Mouse (Mus musculus) G1E-ER4 (cell line): Measurements from ENCODE around the gene Mapk7. TPM values are rescaled to one million over a fixed set of nuclear protein-coding genes. Genes with fewer than 3 reads are reported as not detected.

ENCODE experiments used
- GATA1 ChIP-seq: IDR thresholded peaks from one replicate; pipeline ENCODE4 v1.8.0; 2012; ENCODE audit warnings: low read length, inconsistent platforms
- polyA plus RNA-seq: library from polyadenylated mRNA; stranded (reverse); fragments of >175 nt; gene quantifications from 2 replicates; pipeline ENCODE4 v1.2.3, GENCODE M21; 2012

The Mapk7 gene
- polyA plus RNA-seq, 1 experiment, result 27.7 TPM

GRCm38 (mm10) chr11:61443807-61444206 lies 50.4 kb downstream of the Mapk7 start:
- no peak for TF ChIP-seq GATA1

DNA sequence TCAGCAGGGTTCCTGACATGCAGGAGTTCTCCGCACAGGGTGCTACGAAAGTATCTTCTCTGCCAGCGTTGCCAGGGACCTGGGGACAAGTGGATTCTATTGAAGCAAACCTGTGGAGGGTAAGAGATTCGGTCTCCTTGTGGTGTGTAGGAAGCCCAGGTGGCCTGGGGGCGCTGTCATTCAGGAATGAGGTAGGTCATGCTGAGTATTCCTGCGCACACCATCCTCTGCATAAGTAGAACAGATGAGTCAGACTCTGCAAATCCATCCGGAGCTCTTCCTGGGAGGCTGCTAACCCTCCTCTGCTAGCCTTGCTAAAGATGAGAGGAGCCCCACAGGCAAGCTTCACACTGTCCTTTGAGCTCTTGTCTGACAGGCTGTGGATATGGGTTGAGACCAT lies 52.5 kb downstream of the Mapk7 start:
- TF ChIP-seq GATA1, result no peak

DNA sequence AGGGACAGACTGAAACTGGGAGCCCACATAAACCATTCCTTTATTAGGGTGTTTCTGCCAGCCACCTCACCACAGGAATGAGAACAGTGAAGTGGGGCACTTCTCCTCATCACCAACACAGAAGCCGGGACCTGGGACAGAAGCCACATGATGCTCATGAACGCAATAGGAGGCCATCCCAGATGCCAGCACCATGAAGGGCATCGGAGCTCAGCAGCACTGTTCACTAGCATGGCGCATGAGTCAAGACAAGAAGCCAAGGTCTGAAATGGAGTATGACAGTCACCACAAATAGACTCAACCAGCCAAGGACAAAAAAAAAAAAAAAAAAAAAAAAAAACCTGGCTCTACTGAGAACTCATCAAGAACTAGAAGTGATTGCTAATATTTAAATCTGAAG lies 53.8 kb downstream of the Mapk7 start:
- no peak for TF ChIP-seq GATA1

DNA sequence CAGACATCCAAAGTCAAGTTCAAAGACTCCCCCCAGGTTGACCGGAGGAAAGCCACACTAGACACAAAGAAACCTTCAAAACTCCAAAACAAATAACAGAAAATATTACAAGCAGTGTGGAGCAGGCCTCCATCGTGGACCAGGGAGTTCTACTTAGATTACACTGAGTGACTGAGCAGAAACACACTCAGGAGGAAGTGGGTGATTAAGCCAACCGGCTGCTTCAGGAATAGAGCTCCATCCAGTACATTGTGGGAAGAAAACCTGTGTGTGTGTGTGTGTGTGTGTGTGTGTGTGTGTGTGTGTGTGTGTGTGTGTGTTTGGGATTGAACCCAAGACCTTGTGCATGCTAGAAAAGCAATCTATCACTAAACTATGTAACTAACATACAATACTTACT lies 55.0 kb downstream of the Mapk7 start:
- no peak for TF ChIP-seq GATA1

Other genes with a start within 250 kb of the Mapk7 start
- gene Aldh3a2, start 226.9 kb downstream of the Mapk7 start, polyA plus RNA-seq, result 1.5 and 2.8 TPM in 2 replicates
- gene Slc47a2, start 151.5 kb downstream of the Mapk7 start, polyA plus RNA-seq, result not detected in 2 replicates
- not detected in 2 replicates for gene Slc47a1, start 116.1 kb downstream of the Mapk7 start, polyA plus RNA-seq
- gene Rnf112, start 40.3 kb downstream of the Mapk7 start, polyA plus RNA-seq, result not detected in 2 replicates
- gene Mfap4, start 9.0 kb downstream of the Mapk7 start, polyA plus RNA-seq, result not detected in 2 replicates
- gene B9d1, start 10.7 kb upstream of the Mapk7 start, polyA plus RNA-seq, result 15.8 and 18.8 TPM in 2 replicates
- 1.2 and 1.8 TPM in 2 replicates for gene Epn2, start 85.3 kb upstream of the Mapk7 start, polyA plus RNA-seq
- 8.5 and 8.6 TPM in 2 replicates for gene Grap, start 158.9 kb upstream of the Mapk7 start, polyA plus RNA-seq
- not detected in 2 replicates for gene Fam83g, start 189.7 kb upstream of the Mapk7 start, polyA plus RNA-seq
- not detected in 2 replicates for gene Slc5a10, start 226.4 kb upstream of the Mapk7 start, polyA plus RNA-seq